Mouse (Mus musculus): ENCODE measurements around the gene Tprg.

Tprg gene

GRCm38 (mm10) chr16:25425376-25425775, 138.8 kb downstream of the Tprg start:
- DNase-seq (ENCODE audit: low read depth): no peak

- no peak for DNase-seq (ENCODE audit: low read depth)
Measured at GRCm38 (mm10) chr16:25426261-25426660, 139.6 kb downstream of the Tprg start.

GRCm38 (mm10) chr16:25440039-25440438, 153.4 kb downstream of the Tprg start:
- DNase-seq (ENCODE audit: low read depth): no peak

GRCm38 (mm10) chr16:25445580-25445979, 159.0 kb downstream of the Tprg start:
- no peak for DNase-seq (ENCODE audit: low read depth)

- no peak for DNase-seq (ENCODE audit: low read depth)
Measured at GRCm38 (mm10) chr16:25451511-25451910, 164.9 kb downstream of the Tprg start.

GRCm38 (mm10) chr16:25464732-25465131, 178.1 kb downstream of the Tprg start:
- no peak for DNase-seq (ENCODE audit: low read depth)

GRCm38 (mm10) chr16:25465435-25466139, 179.0 kb downstream of the Tprg start:
- peak; percentile 53 for DNase-seq (ENCODE audit: low read depth)

- no peak for DNase-seq (ENCODE audit: low read depth)
Measured at GRCm38 (mm10) chr16:25468040-25468439, 181.4 kb downstream of the Tprg start.

GRCm38 (mm10) chr16:25468662-25469061, 182.0 kb downstream of the Tprg start:
- DNase-seq (ENCODE audit: low read depth): no peak
